Mouse (Mus musculus) forebrain, embryonic 14.5 days (tissue): ENCODE data around the gene Ube2o. TPM values are rescaled to one million over a fixed set of nuclear protein-coding genes. Genes with fewer than 3 reads are reported as not detected.

ENCODE experiments used
- ATAC-seq: fragments of 200-750 bp; cut with Nextera tagmentation; 2 replicates; pipeline ENCODE4 v1.8.0; 2017; ENCODE audit warnings: mild to moderate bottlenecking, moderate library complexity
- DNase-seq: peaks from one replicate; pipeline ENCODE4 v3.0.0-alpha.2; 2015; ENCODE audit warnings: low spot score
- H3K27ac ChIP-seq: fragments of 300-500 bp; sonication (generic); 2 replicates; pipeline ENCODE4 v1.5.1; 2014; ENCODE audit warnings: low read depth, mild to moderate bottlenecking, control low read depth, low read length, moderate library complexity
- H3K27me3 ChIP-seq: fragments of 300-500 bp; sonication (generic); replicated peaks from 2 replicates; pipeline ENCODE4 v1.6.1; 2014; ENCODE audit warnings: low read length, control low read depth, mixed read lengths; ENCODE audit not compliant: control insufficient read depth, insufficient read depth
- H3K36me3 ChIP-seq: fragments of 300-500 bp; sonication (generic); 2 replicates; pipeline ENCODE4 v1.6.1; 2014; ENCODE audit warnings: low read length, control low read depth; ENCODE audit not compliant: control insufficient read depth, insufficient read depth
- H3K4me1 ChIP-seq: fragments of 300-500 bp; sonication (generic); 2 replicates; pipeline ENCODE4 v1.6.1; 2014; ENCODE audit warnings: antibody characterized with exemption, low read length, control low read depth; ENCODE audit not compliant: control insufficient read depth, insufficient read depth
- H3K4me2 ChIP-seq: fragments of 300-500 bp; sonication (generic); 2 replicates; pipeline ENCODE4 v1.6.1; 2014; ENCODE audit warnings: mild to moderate bottlenecking, control low read depth, low read length
- H3K4me3 ChIP-seq: fragments of 300-500 bp; sonication (generic); 2 replicates; pipeline ENCODE4 v1.5.1; 2014; ENCODE audit warnings: low read depth, low read length, control low read depth
- H3K9ac ChIP-seq: fragments of 300-500 bp; sonication (generic); 2 replicates; pipeline ENCODE4 v1.6.1; 2014; ENCODE audit warnings: mild to moderate bottlenecking, low read length, control low read depth, moderate library complexity
- H3K9me3 ChIP-seq: fragments of 300-500 bp; sonication (generic); replicated peaks from 2 replicates; pipeline ENCODE4 v1.6.1; 2016; ENCODE audit warnings: low read length, control low read depth, mixed read lengths; ENCODE audit not compliant: control insufficient read depth
- WGBS: fragments of 180-500 bp; shearing (Covaris S2); extraction: QIAGEN DNeasy Blood & Tissue Kit; methylation state at CpG from one replicate; pipeline ENCODE4 v1.1.7; 2014; 5-methylcytosine and 5-hydroxymethylcytosine counted together
- polyA plus RNA-seq: library from polyadenylated mRNA; unstranded; fragments of >200 nt; fragmentation: Nextera tagmentation; extraction: Ambion mirVana; gene quantifications from 2 replicates; pipeline ENCODE4 v1.2.1, GENCODE M21; 2014

Gene Ube2o
- 16.7 and 20.7 TPM in 2 replicates for polyA plus RNA-seq

DNA sequence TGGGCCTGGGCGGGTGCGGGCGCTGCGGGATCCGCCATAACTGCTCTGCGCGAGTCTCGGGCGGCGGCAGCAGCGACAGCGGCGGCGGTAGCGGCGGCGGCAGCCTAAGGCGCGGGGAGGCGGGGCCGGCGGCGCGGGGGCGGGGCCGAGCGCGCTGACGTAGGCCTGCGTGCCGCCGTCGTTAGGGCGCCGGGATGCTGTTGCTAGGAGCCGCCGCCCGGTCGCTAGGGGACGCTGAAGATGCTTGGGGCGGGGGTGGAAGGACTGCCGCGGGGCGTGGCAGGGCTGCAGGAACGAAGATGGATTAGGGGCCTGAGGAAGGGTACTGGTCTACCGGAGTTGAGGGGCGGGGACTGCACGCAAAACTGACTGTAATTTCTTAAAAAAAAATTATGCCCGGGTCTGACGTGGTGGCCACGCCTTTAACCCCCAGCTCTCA, at the start of gene Ube2o:
TSS of gene Ube2o (minus strand) at position 72 of the 439 bp plus-strand sequence.
- Histone ChIP-seq H3K4me1 (peaks cover 10% of the 10 kb centered on the region), H3K4me3 (peak within 1 kb of the TSS; percentile 89), H3K4me2 (peak within 1 kb of the TSS; percentile 77), H3K27me3 (no peaks in the 10 kb centered on the region), H3K9me3 (no peaks in the 10 kb centered on the region), H3K9ac (peak within 1 kb of the TSS; percentile 90), H3K36me3 (no peaks in the 10 kb centered on the region), H3K27ac (peak within 1 kb of the TSS; percentile 90)
- peak; percentile 87 for DNase-seq
- peak; percentile 95 for ATAC-seq
- under 1% methylated on average over 46 of the region's 51 CpGs for WGBS

DNA sequence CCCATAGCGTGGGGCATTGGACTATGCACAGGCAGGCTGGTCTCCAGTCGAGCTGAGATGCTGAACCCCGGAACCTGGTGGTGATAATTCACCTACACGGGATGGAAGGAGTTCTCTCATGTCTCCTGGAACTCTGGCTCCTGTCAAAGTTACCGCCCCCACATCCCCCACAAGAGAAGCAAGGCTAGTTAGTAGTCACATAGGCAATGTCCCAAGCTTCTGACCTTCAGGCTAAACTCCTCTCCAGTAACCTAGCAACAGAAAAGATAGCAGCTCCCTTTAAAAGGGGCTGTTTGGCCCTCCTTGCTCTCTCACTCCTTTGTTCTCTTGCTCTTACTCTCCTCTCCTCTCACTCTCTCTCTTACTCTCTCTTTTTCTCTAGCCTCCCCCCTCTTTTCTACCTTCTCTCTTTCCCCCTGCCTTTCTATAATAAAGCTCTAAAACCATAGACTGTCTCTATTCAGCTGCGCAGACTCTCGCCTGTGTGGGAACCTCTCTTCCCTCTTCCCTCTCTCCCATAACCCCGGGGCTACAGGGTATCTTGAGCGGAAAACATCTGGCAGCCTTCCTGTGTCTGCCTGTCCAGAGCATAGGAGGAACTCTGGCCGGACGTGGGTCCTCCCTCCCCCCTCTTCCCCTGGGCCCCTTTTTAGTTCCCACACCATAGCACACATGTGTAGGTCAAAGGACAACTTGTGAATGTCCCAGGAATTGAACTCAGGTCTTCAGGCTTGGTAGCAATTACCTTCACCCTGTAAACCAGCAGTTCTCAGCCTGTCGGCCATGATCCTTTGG, 49.1 kb upstream of the Ube2o start:
- H3K4me1 ChIP-seq, result no peaks in the 10 kb centered on the region
- no peak overlapping the region for H3K27ac ChIP-seq
- WGBS, result 71% methylated on average over 12 of the region's 12 CpGs
- H3K4me3 ChIP-seq, result no peak overlapping the region
- no peak overlapping the region for H3K4me2 ChIP-seq
- H3K36me3 ChIP-seq, result no peaks in the 10 kb centered on the region
- no peaks in the 10 kb centered on the region for H3K27me3 ChIP-seq
- H3K9me3 ChIP-seq, result no peaks in the 10 kb centered on the region
- no peak for DNase-seq
- no peak for ATAC-seq
- H3K9ac ChIP-seq, result no peak overlapping the region

DNA sequence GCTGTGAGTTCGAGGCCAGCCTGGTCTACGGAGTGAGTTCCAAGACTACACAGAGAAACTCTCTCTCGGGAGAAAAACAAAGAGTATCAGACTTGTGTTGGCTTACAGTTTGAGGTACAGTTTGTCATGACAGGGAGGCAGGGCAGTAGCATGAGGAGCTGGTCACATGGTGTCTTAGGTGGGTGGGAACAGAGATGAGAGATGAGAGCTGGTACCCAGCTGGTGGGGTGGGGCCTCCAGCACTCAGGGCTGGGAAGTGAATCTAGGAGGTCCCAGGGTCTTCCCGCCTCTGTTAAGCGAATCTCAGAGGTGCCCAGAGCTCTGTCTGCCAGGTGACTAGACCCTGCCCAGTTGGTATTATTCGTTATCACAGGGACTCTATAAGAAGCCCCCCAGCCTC, 48.2 kb upstream of the Ube2o start:
- Histone ChIP-seq H3K27me3 (peaks cover 3% of the 10 kb centered on the region; the same call in 1 of the 2 replicates), H3K4me1 (no peaks in the 10 kb centered on the region), H3K36me3 (no peaks in the 10 kb centered on the region), H3K27ac (no peak overlapping the region), H3K4me3 (no peak overlapping the region), H3K4me2 (no peak overlapping the region), H3K9ac (no peak overlapping the region), H3K9me3 (no peaks in the 10 kb centered on the region)
- WGBS, result 92% methylated on average over 6 of the region's 6 CpGs
- no peak for DNase-seq
- no peak for ATAC-seq

DNA sequence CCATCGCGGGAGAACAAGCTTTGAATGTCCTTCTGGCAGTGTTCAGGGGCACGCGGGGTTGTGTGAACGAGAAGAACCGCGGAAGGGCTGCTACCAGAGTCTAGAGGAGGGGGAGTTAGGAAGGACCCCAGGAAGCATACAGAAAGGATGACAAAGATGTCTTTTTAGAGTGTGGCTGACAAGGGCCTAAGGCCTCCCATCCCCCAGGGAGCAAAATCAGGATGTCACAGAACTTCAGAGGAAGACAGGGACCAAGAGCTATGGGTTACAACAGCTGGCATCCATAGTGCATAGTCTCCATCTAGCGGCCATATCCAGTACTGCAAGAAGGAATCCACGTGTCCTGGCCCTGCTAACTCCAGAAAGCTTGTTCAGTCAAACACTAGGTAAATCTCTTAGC, 47.5 kb upstream of the Ube2o start:
- no peak overlapping the region for H3K9ac ChIP-seq
- no peak overlapping the region for H3K4me2 ChIP-seq
- H3K9me3 ChIP-seq, result no peaks in the 10 kb centered on the region
- H3K4me3 ChIP-seq, result no peak overlapping the region
- peak; percentile 57; the same call in 1 of the 2 replicates for ATAC-seq
- WGBS, result 56% methylated on average over 9 of the region's 9 CpGs
- no peak overlapping the region for H3K27ac ChIP-seq
- peaks cover 11% of the 10 kb centered on the region; the same call in 1 of the 2 replicates for H3K27me3 ChIP-seq
- H3K4me1 ChIP-seq, result no peaks in the 10 kb centered on the region
- DNase-seq, result peak; percentile 91
- no peaks in the 10 kb centered on the region for H3K36me3 ChIP-seq

DNA sequence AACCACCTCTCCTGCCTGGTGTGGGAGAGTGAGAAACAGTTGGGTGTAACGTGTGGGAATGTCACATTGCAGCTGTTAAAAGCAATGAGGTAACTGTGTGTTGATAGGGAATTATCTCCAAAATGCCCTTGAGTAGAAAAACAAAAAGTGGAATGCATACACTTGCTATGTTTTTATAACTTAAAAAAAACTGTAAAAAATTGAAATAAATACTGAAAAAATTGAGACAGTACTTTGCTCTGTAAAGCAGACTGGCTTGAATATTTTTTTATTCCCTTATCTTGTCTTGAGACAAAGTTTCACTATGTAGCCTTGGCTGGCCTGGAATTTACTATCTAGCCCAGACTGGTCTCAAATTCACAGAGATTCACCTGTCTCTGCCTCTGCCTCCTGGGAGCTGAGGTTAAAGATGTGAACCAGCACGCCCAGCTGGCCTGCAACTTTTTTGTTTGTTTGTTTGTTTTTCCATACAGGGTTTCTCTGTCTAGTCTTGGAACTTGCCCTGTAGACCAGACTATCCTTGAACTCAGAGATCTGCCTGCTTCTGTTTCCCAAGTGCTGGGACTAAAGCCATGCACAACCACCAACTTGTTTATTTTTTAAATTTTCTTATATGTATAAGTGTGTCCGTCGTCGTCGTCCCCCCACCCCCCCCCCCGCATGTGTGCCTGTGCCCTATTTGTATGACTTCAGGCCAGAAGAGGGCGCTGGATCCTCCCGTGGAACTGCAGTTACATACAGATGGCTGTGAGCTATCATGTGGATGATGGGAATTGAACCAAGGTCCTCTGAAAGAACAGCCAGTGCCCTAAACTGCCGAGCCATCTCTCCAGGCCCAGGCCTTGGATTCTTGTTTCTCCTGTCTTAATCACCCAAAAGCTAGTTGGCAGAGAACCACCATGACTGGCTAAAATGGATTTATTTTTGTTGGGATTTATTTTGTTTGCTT, 46.1 kb upstream of the Ube2o start:
- WGBS, result 36% methylated on average over 10 of the region's 10 CpGs
- ATAC-seq (no peak), DNase-seq (no peak)
- Histone ChIP-seq H3K9me3 (no peaks in the 10 kb centered on the region), H3K4me1 (no peaks in the 10 kb centered on the region), H3K4me3 (no peak overlapping the region), H3K4me2 (no peak overlapping the region), H3K9ac (no peak overlapping the region), H3K27me3 (peaks cover 18% of the 10 kb centered on the region; the same call in 1 of the 2 replicates), H3K36me3 (no peaks in the 10 kb centered on the region), H3K27ac (no peak overlapping the region)

DNA sequence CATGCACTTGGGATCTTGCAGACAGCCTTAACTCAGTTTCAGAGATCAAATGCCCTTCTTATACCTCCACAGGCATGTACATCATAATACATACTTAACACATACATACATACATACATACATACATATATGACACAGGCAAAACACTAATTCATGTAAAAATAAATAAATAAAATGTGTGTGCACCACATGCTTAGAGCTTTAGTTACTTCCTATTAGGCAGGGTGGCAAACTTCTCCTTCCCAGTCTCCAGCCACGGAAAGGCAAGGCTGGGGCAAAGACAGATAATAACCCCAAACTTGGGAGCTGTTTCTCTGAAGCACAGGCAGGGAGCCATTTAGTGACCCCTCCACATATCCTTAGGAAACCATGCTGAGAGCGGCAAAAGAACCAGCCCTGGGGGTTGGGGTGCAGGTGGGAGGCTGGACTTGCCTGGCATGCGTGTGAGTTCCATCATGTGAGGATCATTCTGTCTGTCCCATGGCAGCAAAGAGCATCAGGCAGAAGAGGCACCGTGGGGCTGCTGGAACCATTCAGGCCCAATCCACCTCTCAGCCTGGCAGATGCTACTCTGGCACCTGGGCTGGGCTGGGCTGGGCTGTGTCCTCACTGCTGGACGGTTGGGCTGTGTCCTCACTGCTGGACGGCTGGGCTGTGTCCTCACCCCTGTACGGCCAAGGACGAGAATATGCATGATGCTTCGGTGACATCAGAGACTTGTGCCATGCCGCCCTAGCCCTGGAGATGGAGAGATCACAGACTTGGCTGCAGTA, 45.2 kb upstream of the Ube2o start, which contains the start of gene Rhbdf2:
TSS of gene Rhbdf2 (minus strand) at position 721 of the 773 bp plus-strand sequence.
- H3K27ac ChIP-seq, result no peak within 1 kb of the TSS
- no peak within 1 kb of the TSS for H3K4me3 ChIP-seq
- no peaks in the 10 kb centered on the region for H3K9me3 ChIP-seq
- H3K9ac ChIP-seq, result no peak within 1 kb of the TSS
- H3K36me3 ChIP-seq, result no peaks in the 10 kb centered on the region
- no peak within 1 kb of the TSS for H3K4me2 ChIP-seq
- DNase-seq, result no peak
- 79% methylated on average over 10 of the region's 10 CpGs for WGBS
- no peaks in the 10 kb centered on the region for H3K4me1 ChIP-seq
- no peak for ATAC-seq
- H3K27me3 ChIP-seq, result peaks cover 20% of the 10 kb centered on the region; the same call in 1 of the 2 replicates

DNA sequence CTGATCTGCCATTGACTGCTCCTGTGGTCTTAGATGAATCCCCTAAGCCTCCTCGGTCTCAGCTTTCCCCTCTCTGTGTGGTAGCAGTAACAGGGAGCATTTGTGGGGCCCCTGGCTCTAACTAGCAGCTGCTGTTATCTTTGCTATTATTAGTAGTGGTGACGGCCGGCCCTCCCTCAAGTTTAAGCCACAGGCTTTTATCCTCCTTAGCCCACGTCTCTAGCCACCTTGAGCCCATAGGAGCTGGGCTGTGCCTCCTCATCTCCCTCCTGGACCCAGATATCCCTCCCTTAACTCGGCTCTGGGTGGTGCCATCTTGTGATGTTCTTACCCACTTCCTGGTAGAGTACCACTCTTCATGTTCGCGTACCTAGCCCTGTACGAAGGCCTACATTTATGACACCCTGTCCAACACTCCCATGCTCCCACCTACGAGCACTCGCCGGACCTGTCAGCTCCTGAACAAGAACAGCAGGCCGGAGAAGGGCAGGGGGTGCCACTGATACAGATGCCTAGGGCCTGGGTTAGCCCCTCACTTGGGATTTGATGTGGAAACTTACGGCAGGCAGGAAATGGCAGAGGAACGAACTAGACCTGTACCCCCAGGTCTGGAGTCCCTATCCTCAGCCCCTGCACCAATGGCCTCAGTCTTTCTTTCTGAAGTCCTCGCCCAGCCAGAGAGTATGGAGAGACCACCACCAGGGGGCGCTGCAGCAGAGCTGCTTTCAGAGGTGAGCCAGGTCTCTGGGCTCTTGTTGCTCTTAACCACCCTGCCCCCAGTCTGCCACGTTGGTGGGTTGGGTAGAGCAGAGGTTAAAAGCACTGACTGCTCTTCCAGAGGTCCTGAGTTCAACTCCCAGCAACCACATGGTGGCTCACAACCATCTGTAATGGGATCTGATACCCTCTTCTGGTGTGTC, 44.1 kb upstream of the Ube2o start:
- Histone ChIP-seq H3K9me3 (no peaks in the 10 kb centered on the region), H3K4me3 (no peak overlapping the region), H3K4me1 (no peaks in the 10 kb centered on the region), H3K36me3 (no peaks in the 10 kb centered on the region), H3K9ac (no peak overlapping the region), H3K27ac (no peak overlapping the region), H3K27me3 (peaks cover 20% of the 10 kb centered on the region; the same call in 1 of the 2 replicates), H3K4me2 (no peak overlapping the region)
- ATAC-seq, result no peak
- 73% methylated on average over 17 of the region's 17 CpGs for whole genome bisulfite sequencing
- DNase-seq, result peak; percentile 30
